Mouse (Mus musculus): ENCODE measurements at regions not wholly inside any gene's neighbourhood (a gene's known extent, or its start where the extent isn't known, plus 50 kb on each side); places are given as distances from the start of the nearest gene placed in this dataset.

DNA sequence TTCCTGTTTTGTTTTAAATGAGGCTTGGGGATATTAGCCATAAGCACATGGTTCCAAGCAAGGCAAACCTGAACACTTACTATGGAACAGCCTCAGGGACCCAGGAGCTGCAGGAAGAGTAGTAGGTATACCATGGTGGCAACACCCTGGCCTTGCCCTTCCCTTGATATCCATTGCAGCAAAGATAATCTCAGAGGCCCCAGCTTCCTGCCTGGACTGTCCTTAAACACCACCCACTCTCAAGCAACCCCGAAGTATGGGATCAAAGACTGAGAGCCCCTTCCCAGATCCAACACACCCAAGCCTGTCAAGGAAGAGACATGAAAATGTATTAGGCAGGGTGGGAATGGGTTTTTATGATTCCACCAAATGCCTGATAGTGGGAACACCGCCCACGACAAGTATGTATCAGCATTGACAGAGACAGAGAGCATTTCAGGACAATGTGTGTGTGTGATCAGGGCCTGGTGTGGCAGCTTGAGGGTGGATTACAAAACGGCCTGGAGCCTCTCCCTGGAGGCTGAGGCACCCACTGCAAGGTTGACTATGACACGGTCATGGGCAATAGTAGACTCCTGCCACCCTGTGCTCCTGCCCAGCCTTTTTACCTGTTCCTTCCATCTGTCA lies 179.5 kb downstream of the Bcl11b start:
- ATAC-seq (ENCODE audit: insufficient number of reproducible peaks, low FRiP score, low TSS enrichment) = no peak

DNA sequence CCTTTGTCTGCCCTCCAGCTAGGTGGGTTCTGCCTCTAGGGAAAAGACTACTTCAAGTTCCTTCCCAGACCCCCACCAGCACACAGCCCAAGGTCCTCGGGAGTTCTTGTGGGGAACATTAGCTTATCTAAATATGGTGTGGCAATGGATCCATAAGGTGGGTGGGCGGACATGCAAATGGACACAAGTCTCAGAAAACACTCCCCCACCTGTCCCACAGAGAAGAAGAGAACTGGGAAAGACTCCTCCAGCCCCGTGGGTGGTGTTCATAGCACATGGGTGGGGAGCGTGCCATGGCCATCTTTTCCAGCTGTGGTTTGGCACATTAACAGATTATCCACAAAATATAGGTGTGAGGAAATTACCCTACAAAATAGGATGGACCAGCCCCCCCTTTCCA lies 177.5 kb downstream of the Bcl11b start:
- ATAC-seq (ENCODE audit: insufficient number of reproducible peaks, low FRiP score, low TSS enrichment) = no peak

DNA sequence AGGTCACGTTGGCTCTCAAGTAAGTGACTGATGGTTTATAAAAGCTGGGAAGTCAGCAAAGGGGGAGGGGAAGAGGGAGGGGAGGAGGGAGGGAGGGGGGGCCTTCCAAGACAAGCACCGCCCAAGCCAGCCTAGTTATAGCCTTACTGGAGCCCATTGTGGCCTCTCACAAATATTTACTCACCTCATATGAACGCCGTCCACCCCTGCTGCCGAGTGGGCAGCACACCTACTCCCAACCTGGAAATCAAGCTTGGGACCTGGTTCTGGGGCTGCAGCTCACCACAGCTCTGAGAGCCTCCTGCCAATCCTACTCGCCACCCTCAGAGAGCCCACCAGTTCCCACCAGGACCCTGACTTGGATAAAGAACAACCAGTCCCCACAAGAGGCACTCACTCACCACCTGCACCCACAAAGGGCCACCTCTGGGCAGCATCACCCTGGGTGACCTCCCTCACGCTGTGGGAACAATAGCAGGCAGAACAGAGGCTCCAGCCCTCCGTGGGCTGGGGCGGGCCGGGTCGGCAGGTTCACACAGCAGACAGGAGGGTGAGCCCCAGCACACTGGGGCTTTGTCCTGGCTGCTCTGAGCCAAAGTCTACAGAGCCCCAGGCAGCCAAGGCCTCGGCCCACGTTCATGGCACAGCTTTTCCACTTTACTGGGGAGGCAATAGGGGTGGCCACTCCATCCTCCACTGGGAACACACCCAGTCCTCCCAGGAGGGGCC lies 171.8 kb downstream of the Bcl11b start:
- ATAC-seq (ENCODE audit: insufficient number of reproducible peaks, low FRiP score, low TSS enrichment) = no peak

DNA sequence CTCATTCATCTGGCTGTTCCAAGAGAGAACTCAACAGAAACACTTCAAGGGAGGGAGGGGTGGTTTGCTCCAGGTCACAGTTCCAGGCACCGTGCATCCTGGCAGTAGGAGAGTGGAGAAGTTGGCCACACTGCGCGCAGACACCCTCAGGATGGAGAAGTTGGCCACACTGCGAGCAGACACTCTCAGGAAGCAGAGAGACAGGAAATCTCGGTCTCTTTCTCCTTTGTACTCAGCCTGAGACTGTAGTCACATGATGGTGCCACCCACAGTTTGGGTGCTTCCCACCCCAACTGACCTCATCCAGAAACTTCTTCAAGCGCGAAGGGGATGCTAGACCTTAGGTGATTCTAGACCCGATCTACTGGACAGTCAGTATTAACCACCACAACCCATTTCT lies 170.4 kb downstream of the Bcl11b start:
- no peak for ATAC-seq (ENCODE audit: insufficient number of reproducible peaks, low FRiP score, low TSS enrichment)

DNA sequence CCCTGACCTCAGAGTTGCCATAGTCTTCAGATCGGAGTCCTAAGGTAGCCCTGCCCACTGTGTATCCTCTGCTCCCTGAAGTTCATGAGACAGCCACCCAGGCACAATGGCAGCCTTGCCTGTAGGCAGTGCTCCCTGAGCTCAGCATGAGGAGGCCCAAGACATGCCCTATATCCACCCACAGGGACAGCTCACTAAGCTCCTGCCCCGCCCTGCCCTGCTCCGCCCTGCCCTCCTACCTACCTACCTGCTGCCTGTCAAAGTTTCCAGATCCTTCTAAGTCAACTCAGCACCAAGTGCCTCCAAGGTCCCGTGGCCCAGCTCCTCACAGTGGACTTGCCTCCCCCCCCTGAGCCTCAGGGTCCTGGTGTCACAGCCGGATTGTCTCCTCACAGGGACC lies 168.9 kb downstream of the Bcl11b start:
- no peak for ATAC-seq (ENCODE audit: insufficient number of reproducible peaks, low FRiP score, low TSS enrichment)

DNA sequence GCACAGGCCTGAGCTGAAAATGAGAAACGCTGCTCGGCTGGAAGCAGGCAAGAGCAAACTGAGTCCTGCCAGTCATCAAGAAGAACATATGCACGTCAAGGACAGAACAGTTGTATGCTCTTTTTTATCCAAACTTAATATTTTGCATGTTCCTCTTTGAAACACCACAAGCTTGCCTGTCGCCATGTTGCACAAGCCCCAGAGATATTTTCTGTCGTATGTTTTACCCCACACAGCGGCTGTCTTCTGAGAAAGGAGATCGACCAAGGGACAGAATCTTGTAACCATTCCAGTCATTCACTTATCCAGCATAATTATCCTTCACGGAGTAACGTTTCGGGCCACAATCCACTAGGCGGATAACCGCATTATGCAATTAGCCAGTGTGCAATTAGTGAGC lies 165.7 kb downstream of the Bcl11b start:
- ATAC-seq (ENCODE audit: insufficient number of reproducible peaks, low FRiP score, low TSS enrichment) = no peak

DNA sequence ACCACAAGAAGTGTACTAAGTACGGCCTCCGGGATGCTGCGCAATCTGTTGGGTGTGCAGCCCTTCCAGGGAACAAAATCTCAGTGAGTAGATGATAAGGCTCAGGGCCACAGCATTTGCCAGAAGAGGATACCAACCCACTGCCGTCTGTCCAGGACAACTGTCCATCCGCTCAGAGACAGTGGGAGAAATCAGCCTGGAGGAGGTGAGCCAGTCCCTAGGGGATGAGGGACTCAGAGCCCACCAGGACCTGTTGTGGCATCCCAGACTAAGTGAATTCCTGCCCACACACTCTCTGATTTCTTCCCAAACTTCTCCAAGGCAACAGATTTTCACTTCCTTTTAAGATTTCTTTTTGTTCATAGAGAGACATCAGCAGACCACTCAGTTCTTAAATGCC lies 158.8 kb downstream of the Bcl11b start:
- no peak for ATAC-seq (ENCODE audit: insufficient number of reproducible peaks, low FRiP score, low TSS enrichment)

DNA sequence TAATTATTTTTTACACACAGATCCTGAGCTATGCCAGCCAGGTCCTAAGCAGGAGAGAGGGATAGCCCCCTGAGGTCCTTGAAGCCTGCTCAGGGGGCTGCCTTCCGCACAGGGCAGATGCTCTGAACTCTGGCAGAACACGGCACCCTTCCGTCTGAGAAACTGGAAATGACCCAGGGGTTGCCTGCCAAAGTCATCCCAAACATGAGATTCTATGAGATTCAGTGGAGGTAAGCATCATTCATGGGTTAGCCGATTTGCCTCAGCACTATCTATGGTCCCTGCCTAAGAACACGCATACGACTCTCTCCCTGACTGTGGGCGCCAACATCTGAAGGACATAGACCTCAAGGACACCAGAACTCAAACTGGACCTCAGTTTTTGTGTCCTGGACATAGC lies 152.8 kb downstream of the Bcl11b start:
- ATAC-seq (ENCODE audit: insufficient number of reproducible peaks, low FRiP score, low TSS enrichment) = no peak

DNA sequence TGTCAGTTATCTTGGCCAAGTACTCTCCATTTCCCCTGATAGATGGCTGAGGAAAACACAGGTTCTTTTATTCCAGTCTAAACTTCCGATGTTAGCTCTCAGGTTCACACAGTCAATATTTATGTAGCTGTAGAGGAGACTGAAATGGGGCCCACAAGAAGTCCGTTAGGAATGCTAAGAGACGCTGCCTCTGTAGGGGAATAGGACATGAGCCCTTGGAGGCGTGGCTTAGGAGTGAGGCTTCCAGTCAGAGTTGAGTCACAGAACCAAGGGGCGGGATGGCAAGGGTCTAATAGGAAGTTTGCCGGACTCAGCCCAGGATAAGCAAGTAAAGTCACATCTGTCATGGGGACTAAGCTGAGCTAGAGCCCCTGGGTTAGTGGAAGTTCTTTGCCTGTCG lies 150.5 kb downstream of the Bcl11b start:
- no peak for ATAC-seq (ENCODE audit: insufficient number of reproducible peaks, low FRiP score, low TSS enrichment)

DNA sequence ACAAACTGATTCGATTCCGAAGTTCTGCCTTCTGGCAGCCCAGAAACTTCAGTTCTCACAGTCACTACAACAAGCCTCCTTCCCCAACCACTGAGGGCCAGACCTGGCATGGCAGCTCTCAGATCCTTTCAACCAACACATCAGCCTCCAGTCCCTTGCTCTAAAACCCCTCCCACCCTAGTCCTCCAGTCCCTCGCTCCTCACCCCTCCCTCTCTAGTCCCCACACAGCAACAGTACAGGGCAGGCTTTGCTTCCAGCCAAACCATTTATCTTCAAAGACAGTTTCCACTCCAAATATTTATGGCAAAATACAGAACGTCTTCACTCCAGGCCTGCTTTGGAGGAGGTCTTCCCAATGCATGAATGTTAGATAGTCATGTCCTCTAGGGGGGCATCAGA lies 147.9 kb downstream of the Bcl11b start:
- no peak for ATAC-seq (ENCODE audit: insufficient number of reproducible peaks, low FRiP score, low TSS enrichment)

DNA sequence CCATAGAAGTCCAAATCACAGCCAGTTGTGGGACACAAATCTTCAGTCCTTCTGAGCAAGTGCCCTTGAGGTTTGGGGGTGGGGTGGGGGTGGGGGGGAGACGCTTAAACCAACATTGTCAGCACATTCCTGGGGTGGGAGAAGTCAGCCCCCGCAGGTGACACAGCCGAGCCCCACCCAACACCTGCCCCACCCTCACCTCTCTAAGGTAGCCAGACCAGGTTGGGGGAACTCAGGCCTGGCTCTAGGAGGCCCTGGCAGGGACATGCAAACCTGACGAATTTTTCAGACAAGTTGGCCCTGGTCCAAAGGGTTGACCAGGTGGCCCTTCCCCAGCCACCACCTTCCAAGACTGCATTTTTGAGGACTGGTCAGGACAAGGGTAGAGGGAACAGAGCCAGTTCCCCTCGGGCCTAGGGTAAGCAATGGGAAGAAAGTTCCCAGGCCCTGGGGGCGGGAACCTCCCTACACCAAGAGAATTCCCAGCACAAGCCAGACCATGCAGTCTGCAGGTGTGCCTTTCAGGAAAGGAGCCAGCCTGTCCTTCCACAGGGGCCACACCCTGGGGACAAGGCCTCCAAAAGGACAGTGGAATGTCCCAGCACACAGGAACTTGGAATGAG lies 146.9 kb downstream of the Bcl11b start:
- no peak for ATAC-seq (ENCODE audit: insufficient number of reproducible peaks, low FRiP score, low TSS enrichment)

DNA sequence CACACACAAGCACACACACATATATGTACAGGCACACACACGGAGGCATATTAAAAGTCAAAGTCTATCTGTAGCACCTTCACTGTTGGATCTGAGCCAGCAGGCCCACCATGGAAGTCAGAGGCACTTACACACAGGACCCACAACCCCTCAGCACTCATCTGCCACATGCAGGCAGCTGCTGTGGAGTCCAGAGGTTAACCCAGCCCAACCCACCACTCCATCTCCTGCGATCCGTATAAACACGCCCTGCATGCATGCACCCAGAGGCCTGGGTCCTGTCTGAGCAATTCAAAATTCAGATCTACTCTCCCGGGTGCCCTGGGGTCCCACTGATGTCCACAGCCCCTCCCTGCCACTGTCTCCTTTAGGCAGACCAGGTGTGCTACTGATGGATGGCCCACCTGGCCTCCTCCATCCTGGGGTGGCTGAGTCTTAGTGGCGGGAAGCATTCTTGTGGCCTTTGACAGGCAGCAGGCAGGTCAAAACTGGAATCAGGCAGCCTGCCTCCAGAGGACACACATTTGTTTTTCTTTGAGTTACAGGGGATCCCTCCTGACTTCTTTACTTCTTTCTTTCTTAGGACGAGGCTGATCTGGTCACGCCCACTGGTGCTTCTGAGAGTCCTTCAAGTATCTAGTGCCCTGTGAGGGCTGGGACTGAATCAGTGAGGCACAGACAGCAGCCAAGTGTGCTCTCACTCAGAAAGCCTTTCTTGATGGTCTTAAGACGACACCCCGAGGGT lies 144.7 kb downstream of the Bcl11b start:
- no peak for ATAC-seq (ENCODE audit: insufficient number of reproducible peaks, low FRiP score, low TSS enrichment)

DNA sequence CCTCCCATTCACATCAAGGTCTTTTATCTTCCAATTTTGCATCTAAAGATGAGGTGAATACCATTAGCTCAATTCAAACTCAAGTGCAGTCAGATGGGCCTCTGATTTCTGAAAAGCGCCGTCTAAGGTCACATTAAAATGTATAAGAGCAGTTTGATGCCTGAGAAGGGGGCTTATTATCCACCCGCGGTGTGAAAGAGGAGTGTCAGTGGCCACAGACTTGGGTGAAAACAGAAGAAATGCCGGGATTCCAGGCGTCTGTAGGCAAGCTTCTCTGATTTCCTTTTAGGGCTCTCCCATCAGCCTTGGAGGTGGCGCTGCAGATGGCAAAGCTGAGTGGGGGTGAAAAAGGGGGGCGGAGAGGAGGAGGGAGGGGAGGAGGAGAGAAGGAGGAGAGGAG lies 143.7 kb downstream of the Bcl11b start:
- ATAC-seq (ENCODE audit: insufficient number of reproducible peaks, low FRiP score, low TSS enrichment) = no peak

DNA sequence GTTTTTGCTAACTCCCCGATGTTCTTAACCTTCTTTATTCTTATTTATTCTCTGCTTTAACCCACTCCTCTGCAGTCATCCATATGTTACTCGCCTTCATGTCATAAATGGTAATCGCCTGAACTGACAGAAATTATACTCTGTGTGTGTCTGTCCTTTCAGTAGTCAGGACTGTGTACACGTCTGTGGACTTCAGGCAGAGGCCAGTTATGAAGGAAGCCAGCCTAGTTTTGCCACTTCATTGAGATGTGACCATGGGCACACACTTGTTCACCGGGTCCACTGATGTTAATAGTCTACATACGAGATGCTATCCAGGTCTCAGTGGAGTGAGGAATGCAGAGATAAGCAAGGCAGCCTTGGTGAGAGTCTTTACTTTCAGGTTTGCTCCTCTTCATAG lies 143.0 kb downstream of the Bcl11b start:
- ATAC-seq (ENCODE audit: insufficient number of reproducible peaks, low FRiP score, low TSS enrichment) = no peak

All from cerebellum, adult (tissue).